Mouse (Mus musculus): ENCODE data around the gene Cirbp.

GRCm38 (mm10) chr10:80134421-80134820 is 31.4 kb upstream of the Cirbp start:
- no peak for TF ChIP-seq CTCF (IDR thresholded peaks at IDR 0.05; ENCODE audit: low read depth)
- TF ChIP-seq EP300 (IDR thresholded peaks at IDR 0.05; ENCODE audit: low read depth): no peak

Measured in heart, postnatal 0 days (tissue).